10 mouse cellular contexts compared by ENCODE assay signal in the genomic region with DNA sequence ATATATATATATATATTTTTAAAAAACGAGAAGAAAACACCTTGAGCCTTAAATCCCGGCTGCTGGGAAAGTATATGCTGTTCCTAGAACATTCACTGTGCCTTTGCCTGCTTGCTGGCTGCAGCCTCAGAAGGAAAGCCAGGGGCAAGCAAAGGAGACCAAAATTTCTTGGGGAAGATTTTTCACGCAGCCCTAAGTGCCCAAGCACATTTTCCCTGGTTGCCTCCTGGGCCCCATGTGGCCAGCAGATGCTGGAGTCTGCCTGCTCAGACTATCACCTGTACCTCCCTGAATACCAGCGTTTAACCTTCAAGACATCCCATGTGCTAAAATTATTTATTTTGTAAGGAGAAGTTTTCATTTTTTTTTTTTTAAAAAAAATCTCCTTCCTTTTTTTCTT. TPM values are rescaled to one million over a fixed set of nuclear protein-coding genes. Genes with fewer than 3 reads are reported as not detected.
A peak's percentile ranks its signal among the peaks of the same experiment; 100 is the strongest.
DNase-seq lines count a peak whose midpoint lies in the region; ATAC-seq and TF ChIP-seq lines count a peak whose summit lies in the region.
"Had no signal": no experiment of that assay in that cellular context is flagged by ENCODE, and none has a peak within 500 bp of the region (broad histone marks: within the 10 kb centered on the region; RNA-seq: fewer than 3 reads in every experiment).

No protein-coding gene starts in this region.

- no peak overlapping the region; the same call in 1 of the 2 replicates for H3K9ac ChIP-seq in lung, embryonic 14.5 days
- H3K9ac ChIP-seq in forebrain, embryonic 15.5 days (replicated peaks), result peak overlapping the region; percentile 49; the same call in 1 of the 2 replicates
- peak overlapping the region; percentile 68 for H3K9ac ChIP-seq in limb, embryonic 13.5 days
- 0 out of 2 replicates have a peak overlapping the region, but pooled peaks have one; percentile 43 for H3K9ac ChIP-seq in stomach, embryonic 16.5 days (ENCODE audit: low read length)

- no peak overlapping the region for H3K27ac ChIP-seq in lung, embryonic 14.5 days (ENCODE audit: low read depth)
- H3K27ac ChIP-seq in forebrain, embryonic 15.5 days (replicated peaks), result 0 out of 2 replicates have a peak overlapping the region, but pooled peaks have one; percentile 27
- H3K27ac ChIP-seq in limb, embryonic 13.5 days, result no peak overlapping the region
- H3K27ac ChIP-seq in stomach, embryonic 16.5 days (ENCODE audit: low read length), result no peak overlapping the region

- H3K36me3 ChIP-seq in lung, embryonic 14.5 days (ENCODE audit: insufficient read depth), result 0 out of 2 replicates have a peak, but pooled peaks cover 3% of the 10 kb centered on the region
- no peaks in the 10 kb centered on the region for H3K36me3 ChIP-seq in forebrain, embryonic 15.5 days
- H3K36me3 ChIP-seq in limb, embryonic 13.5 days, result peaks cover 14% of the 10 kb centered on the region
- no peaks in the 10 kb centered on the region for H3K36me3 ChIP-seq in stomach, embryonic 16.5 days (ENCODE audit: control insufficient read depth, insufficient read depth, low read length)
- H3K36me3 ChIP-seq: G1E had no signal

- no peak for ATAC-seq in lung, embryonic 14.5 days (ENCODE audit: insufficient read depth)
- ATAC-seq in forebrain, embryonic 15.5 days (replicated peaks), result no peak
- ATAC-seq in limb, embryonic 13.5 days (ENCODE audit: low FRiP score, low read depth), result no peak
- no peak for ATAC-seq in stomach, embryonic 16.5 days (ENCODE audit: insufficient read depth, low FRiP score)

- H3K4me2 ChIP-seq in lung, embryonic 14.5 days, result peak overlapping the region; percentile 51
- H3K4me2 ChIP-seq in forebrain, embryonic 15.5 days (replicated peaks), result peak overlapping the region; percentile 99
- H3K4me2 ChIP-seq in limb, embryonic 13.5 days (replicated peaks), result peak overlapping the region; percentile 64
- no peak overlapping the region for H3K4me2 ChIP-seq in stomach, embryonic 16.5 days (ENCODE audit: low read depth, low read length)

- no peak for DNase-seq in lung, embryonic 14.5 days
- DNase-seq in lung, adult 2 months, result no peak
- no peak for DNase-seq in cerebellum, adult 9-10 months
- DNase-seq in layer of hippocampus, postnatal 10 days (ENCODE audit: low spot score in 2 of 2), result no peak
- DNase-seq: heart, adult 11 months; lung, postnatal 14 days had no signal

- H3K9me3 ChIP-seq in lung, embryonic 14.5 days (ENCODE audit: low read depth, low read length), result no peaks in the 10 kb centered on the region
- H3K9me3 ChIP-seq in forebrain, embryonic 15.5 days, result no peaks in the 10 kb centered on the region
- no peaks in the 10 kb centered on the region for H3K9me3 ChIP-seq in limb, embryonic 13.5 days
- no peaks in the 10 kb centered on the region for H3K9me3 ChIP-seq in stomach, embryonic 16.5 days (replicated peaks; ENCODE audit: control insufficient read depth, low read length)

- H3K4me1 ChIP-seq in lung, embryonic 14.5 days (ENCODE audit: insufficient read depth), result no peaks in the 10 kb centered on the region
- peaks cover 8% of the 10 kb centered on the region for H3K4me1 ChIP-seq in lung, adult 2 months (ENCODE audit: control insufficient read depth, insufficient read depth, low read length)
- peaks cover 50% of the 10 kb centered on the region for H3K4me1 ChIP-seq in forebrain, embryonic 15.5 days
- H3K4me1 ChIP-seq in limb, embryonic 13.5 days, result peaks cover 24% of the 10 kb centered on the region
- H3K4me1 ChIP-seq in stomach, embryonic 16.5 days (ENCODE audit: control insufficient read depth, insufficient read depth, low read length), result peaks cover 12% of the 10 kb centered on the region

- H3K4me3 ChIP-seq in lung, embryonic 14.5 days (ENCODE audit: low read depth, low read length), result peak overlapping the region; percentile 20
- no peak overlapping the region for H3K4me3 ChIP-seq in lung, adult 2 months (replicated peaks; ENCODE audit: extremely low read depth, low read depth, low read length)
- H3K4me3 ChIP-seq in forebrain, embryonic 15.5 days, result peak overlapping the region; percentile 32
- peak overlapping the region; percentile 41 for H3K4me3 ChIP-seq in limb, embryonic 13.5 days
- no peak overlapping the region for H3K4me3 ChIP-seq in stomach, embryonic 16.5 days (replicated peaks; ENCODE audit: low read length)

- no peak for TF ChIP-seq POLR2A in lung, adult 2 months (IDR thresholded peaks at IDR 0.05; ENCODE audit: borderline replicate concordance, extremely low read depth, low read depth, low read length)

- WGBS in lung, embryonic 14.5 days, result 61% methylated on average over 4 of the region's 4 CpGs
- WGBS in lung, adult 2 months, result 78% methylated on average over 4 of the region's 4 CpGs
- WGBS in forebrain, embryonic 15.5 days, result 29% methylated on average over 4 of the region's 4 CpGs
- WGBS in limb, embryonic 13.5 days, result 27% methylated on average over 4 of the region's 4 CpGs
- 62% methylated on average over 4 of the region's 4 CpGs for WGBS in stomach, embryonic 16.5 days

- peaks cover 16% of the 10 kb centered on the region for H3K27me3 ChIP-seq in lung, embryonic 14.5 days (ENCODE audit: insufficient read depth, low read length)
- no peaks in the 10 kb centered on the region for H3K27me3 ChIP-seq in forebrain, embryonic 15.5 days
- 0 out of 2 replicates have a peak, but pooled peaks cover 5% of the 10 kb centered on the region for H3K27me3 ChIP-seq in limb, embryonic 13.5 days
- H3K27me3 ChIP-seq in stomach, embryonic 16.5 days (ENCODE audit: control insufficient read depth, insufficient read depth, low read length), result no peaks in the 10 kb centered on the region

- TF ChIP-seq CTCF in lung, embryonic 14.5 days (IDR thresholded peaks at IDR 0.05; ENCODE audit: low read depth), result no peak
- no peak for TF ChIP-seq CTCF in lung, adult 2 months (IDR thresholded peaks at IDR 0.05; ENCODE audit: insufficient read depth, low read length)

RNA-seq across cellular contexts. Expression of gene Sox9, which starts 4.4 kb away (rescaled TPM):
- 75.7 and 81.6 TPM in 2 replicates for polyA plus RNA-seq in lung, embryonic 14.5 days (2014; fragmentation: Nextera tagmentation; extraction: Ambion mirVana)
- 0.96 and 1.3 TPM in 2 replicates for polyA plus RNA-seq in lung, adult 2 months (2012; rRNA removed)
- 66.6 and 70.4 TPM in 2 replicates for polyA plus RNA-seq in forebrain, embryonic 15.5 days (2015; fragmentation: Nextera tagmentation; extraction: Ambion mirVana)
- polyA plus RNA-seq in limb, embryonic 13.5 days (2015; fragmentation: Nextera tagmentation; extraction: Ambion mirVana), result 209 and 226 TPM in 2 replicates
- 31.2 and 32.4 TPM in 2 replicates for polyA plus RNA-seq in stomach, embryonic 16.5 days (2015; fragmentation: Nextera tagmentation; extraction: Ambion mirVana)
- 10 to 100 TPM; 27.7 to 30.2 TPM for total RNA-seq in layer of hippocampus, postnatal 10 days (2021)
- polyA plus RNA-seq: G1E had no signal

Comparison
In these comparisons a context has a peak if more than half of its experiments do, and no peak if none do; other contexts are left out.
1. H3K4me3 ChIP-seq: peak in lung, embryonic 14.5 days (single experiment), forebrain, embryonic 15.5 days (single experiment) and limb, embryonic 13.5 days (single experiment); none in lung, adult 2 months (single experiment) and stomach, embryonic 16.5 days (single experiment).
2. RNA of gene Sox9, which starts 4.4 kb away (polyA plus RNA-seq): 209 to 226 TPM in limb, embryonic 13.5 days, 75.7 to 81.6 TPM in lung, embryonic 14.5 days, 66.6 to 70.4 TPM in forebrain, embryonic 15.5 days and 31.2 to 32.4 TPM in stomach, embryonic 16.5 days; 0.96 to 1.3 TPM in lung, adult 2 months; every median in the first group is over 10 times any median in the second.